Mouse (Mus musculus) hindbrain, embryonic 10.5 days (tissue): ENCODE measurements around the gene Lrig3. TPM values are rescaled to one million over a fixed set of nuclear protein-coding genes. Genes with fewer than 3 reads are reported as not detected.

Experiments
- DNase-seq: peaks from one replicate; pipeline ENCODE4 v3.0.0-alpha.2; 2017; ENCODE audit warnings: low spot score
- H3K27ac ChIP-seq: fragments of 300-500 bp; sonication (generic); 2 replicates; pipeline ENCODE4 v1.5.1; 2016; ENCODE audit warnings: mild to moderate bottlenecking, moderate library complexity
- H3K27me3 ChIP-seq: fragments of 300-500 bp; sonication (generic); 2 replicates; pipeline ENCODE4 v1.6.1; 2016; ENCODE audit warnings: mild to moderate bottlenecking; ENCODE audit not compliant: poor library complexity, insufficient read depth, severe bottlenecking
- H3K36me3 ChIP-seq: fragments of 300-500 bp; sonication (generic); 2 replicates; pipeline ENCODE4 v1.6.1; 2016; ENCODE audit warnings: mild to moderate bottlenecking, moderate library complexity
- H3K4me1 ChIP-seq: fragments of 300-500 bp; sonication (generic); replicated peaks from 2 replicates; pipeline ENCODE4 v1.6.1; 2016; ENCODE audit warnings: mild to moderate bottlenecking
- H3K4me3 ChIP-seq: fragments of 300-500 bp; sonication (generic); 2 replicates; pipeline ENCODE4 v1.5.1; 2016; ENCODE audit warnings: mild to moderate bottlenecking, moderate library complexity
- H3K9me3 ChIP-seq: fragments of 300-500 bp; sonication (generic); 2 replicates; pipeline ENCODE4 v1.6.1; 2016; ENCODE audit warnings: mild to moderate bottlenecking, moderate library complexity
- WGBS: fragments of 180-500 bp; shearing (Covaris S2); methylation state at CpG from one replicate; pipeline ENCODE4 v1.1.7; 2016; 5-methylcytosine and 5-hydroxymethylcytosine counted together
- polyA plus RNA-seq: library from polyadenylated mRNA; unstranded; fragments of >200 nt; fragmentation: Nextera tagmentation; extraction: Ambion mirVana; gene quantifications from 2 replicates; pipeline ENCODE4 v1.2.1, GENCODE M21; 2016

The Lrig3 gene
- polyA plus RNA-seq, 1 experiment from 2014 or later, result 15.1 TPM

DNA sequence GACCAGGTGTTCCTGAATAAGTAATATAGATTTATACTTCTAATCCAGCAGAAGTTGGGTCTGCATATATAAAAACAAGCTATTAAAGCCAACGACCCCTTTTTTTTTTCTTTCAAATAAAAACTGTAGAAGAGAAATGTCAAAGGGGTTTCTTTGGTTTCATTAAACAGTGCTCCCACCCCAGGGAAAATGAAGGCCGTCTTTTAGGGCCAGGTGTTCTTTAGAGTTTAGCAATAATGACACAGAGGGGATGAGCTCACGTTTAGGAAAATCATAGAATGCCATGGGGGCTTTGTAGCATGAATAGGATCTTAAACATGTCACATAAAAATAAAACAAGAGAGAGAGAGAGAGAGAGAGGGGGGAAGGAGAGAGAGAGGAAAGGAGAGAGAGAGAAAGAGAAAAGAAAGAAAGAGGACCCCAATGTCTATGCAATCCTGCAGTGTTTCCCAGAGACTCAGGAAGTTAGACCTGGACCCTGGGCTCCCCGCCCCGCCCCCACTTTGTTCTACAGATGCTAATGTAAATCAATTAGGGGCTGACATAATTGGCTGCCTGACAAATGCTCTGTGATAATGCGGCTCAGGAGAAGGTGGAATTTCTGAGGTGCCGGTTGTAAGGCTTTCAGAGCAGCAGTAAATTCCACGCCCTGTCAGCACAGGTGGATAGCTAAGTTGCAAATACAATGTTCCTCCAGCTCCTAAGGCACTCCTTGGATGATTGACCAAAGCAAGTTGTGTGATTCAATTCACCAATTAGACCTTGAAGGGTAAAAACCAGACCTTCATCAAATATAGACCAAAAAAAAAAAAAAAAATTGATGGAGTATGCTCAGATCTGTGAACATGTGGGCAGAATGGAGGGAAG, 62.8 kb downstream of the Lrig3 start:
- Histone ChIP-seq H3K9me3 (no peaks in the 10 kb centered on the region), H3K4me1 (peaks cover 10% of the 10 kb centered on the region; the same call in 1 of the 2 replicates), H3K27me3 (no peaks in the 10 kb centered on the region), H3K36me3 (no peaks in the 10 kb centered on the region), H3K27ac (no peak overlapping the region), H3K4me3 (no peak overlapping the region)
- no peak for DNase-seq
- WGBS, result 44% methylated on average over 8 of the region's 8 CpGs

DNA sequence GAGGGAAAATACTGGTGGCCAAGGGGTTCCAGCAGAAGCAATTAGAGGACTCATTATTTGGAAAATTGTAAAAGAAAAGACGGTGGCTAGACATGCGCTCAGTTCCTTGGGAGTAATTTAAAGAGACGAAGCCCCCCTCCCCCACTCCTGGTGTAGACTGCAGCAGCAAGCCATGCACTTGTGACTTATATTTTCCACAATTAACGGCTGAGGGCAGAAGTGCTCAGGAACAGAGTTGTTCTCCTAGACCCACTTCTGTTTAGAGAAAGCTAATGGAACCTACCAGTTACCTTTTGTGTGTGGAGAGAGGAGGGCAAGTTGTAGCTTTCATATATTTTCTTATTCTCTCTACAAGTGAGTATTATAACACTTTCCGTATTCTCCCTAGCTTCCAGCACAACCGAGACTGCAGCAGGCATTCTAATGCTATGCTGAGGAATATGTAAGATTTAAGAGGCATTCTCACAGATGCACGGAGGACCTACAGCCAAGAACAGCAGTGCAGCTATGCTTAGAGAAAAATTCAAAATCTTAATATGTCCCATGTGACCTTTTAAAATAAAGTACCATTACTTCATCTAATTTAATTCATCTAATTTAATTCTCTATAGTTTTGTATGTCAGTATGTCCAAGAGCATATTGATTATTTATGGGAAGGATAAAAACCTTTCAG, 63.6 kb downstream of the Lrig3 start:
- 77% methylated on average over 7 of the region's 7 CpGs for WGBS
- H3K27ac ChIP-seq, result no peak overlapping the region
- no peaks in the 10 kb centered on the region for H3K36me3 ChIP-seq
- H3K9me3 ChIP-seq, result no peaks in the 10 kb centered on the region
- DNase-seq, result no peak
- no peaks in the 10 kb centered on the region for H3K27me3 ChIP-seq
- H3K4me3 ChIP-seq, result no peak overlapping the region
- H3K4me1 ChIP-seq, result peaks cover 10% of the 10 kb centered on the region; the same call in 1 of the 2 replicates

DNA sequence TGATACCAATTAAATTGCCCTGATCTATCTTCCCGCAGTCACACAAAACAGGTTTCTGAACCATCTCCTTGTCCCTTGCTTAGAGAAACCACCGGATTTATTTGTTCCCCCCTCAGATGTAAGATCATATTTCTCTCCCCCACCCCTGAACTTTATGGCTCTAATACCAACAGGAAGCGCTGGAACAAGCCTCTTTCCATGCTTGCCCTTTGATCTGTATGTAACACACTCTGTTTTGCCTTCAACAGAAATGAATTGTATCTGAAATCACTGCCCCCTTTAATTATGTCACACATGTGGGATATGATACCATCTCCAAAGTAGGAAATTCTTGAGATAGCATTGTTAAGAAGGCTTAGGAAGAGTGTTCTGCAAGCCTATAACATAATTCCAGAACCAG, 90.9 kb downstream of the Lrig3 start:
- no peaks in the 10 kb centered on the region for H3K27me3 ChIP-seq
- H3K4me3 ChIP-seq, result no peak overlapping the region
- peaks cover 11% of the 10 kb centered on the region; the same call in 1 of the 2 replicates for H3K4me1 ChIP-seq
- H3K36me3 ChIP-seq, result no peaks in the 10 kb centered on the region
- no peak for DNase-seq
- 65% methylated on average over 3 of the region's 3 CpGs for WGBS
- H3K9me3 ChIP-seq, result no peaks in the 10 kb centered on the region
- no peak overlapping the region for H3K27ac ChIP-seq

DNA sequence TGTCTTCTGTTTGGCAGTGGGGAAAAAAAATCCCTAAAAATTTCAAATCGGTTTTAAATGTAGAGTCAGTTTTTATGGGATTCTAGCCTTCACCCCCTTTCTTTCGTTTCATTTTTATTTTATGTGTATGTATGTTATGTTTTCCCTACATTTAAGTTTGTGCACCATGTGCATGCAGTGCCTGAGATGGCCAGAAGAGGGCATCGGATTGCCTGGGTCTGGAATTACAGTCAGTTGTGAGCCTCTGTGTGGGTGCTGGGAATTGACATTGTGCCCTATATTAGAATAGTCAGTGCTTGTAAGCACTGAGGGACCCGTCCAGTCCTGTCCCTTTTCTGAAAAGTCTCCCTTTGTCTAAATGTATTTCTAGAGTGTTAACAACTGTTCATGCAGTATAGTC, 96.8 kb downstream of the Lrig3 start:
- H3K27ac ChIP-seq, result no peak overlapping the region
- H3K4me3 ChIP-seq, result no peak overlapping the region
- no peaks in the 10 kb centered on the region for H3K9me3 ChIP-seq
- no peaks in the 10 kb centered on the region for H3K36me3 ChIP-seq
- no peak for DNase-seq
- WGBS, result 85% methylated on average over 4 of the region's 4 CpGs
- H3K4me1 ChIP-seq, result no peaks in the 10 kb centered on the region
- H3K27me3 ChIP-seq, result no peaks in the 10 kb centered on the region
